Mouse (Mus musculus) CD4-positive naive resting alpha-beta T cell, adult 76 days (primary cell): Measurements from ENCODE around the gene Uspl1. TPM values are rescaled to one million over a fixed set of nuclear protein-coding genes. Genes with fewer than 3 reads are reported as not detected.

ENCODE experiments used
- total RNA-seq: library from RNA; stranded (reverse); gene quantifications from one replicate; pipeline ENCODE4 v1.2.4, GENCODE M21; 2023

Gene Uspl1
- 87.8 TPM for total RNA-seq

GRCm38 (mm10) chr5:149184104-149184843 lies at the start of gene Uspl1, which contains the start of gene Hmgb1:
Gene Uspl1, plus strand, starts transcription at chr5:149184350.
Gene Hmgb1, minus strand, starts transcription at chr5:149184489.

GRCm38 (mm10) chr5:149264405-149264804 lies 80.3 kb downstream of the Uspl1 start, which contains the start of gene Alox5ap:
Gene Alox5ap, plus strand, starts transcription at chr5:149264767.

Other genes starting within 250 kb of the Uspl1 start
- not detected for gene Gm42791, start 189.2 kb upstream of the Uspl1 start, total RNA-seq
- gene Hmgb1, start 139 bp downstream of the Uspl1 start, total RNA-seq, result 338 TPM
- 13.1 TPM for gene Alox5ap, start 80.4 kb downstream of the Uspl1 start, total RNA-seq
- gene Medag, start 227.4 kb downstream of the Uspl1 start, total RNA-seq, result not detected